Mouse (Mus musculus) spleen, postnatal 4 days (tissue): ENCODE measurements around the gene Pom121l2.

Experiments used
- DNase-seq, 2 experiments: peaks; one replicate each; pipeline ENCODE4 v3.0.0; 2022; ENCODE audit warnings: low spot score in 2 of 2

Gene Pom121l2

GRCm38 (mm10) chr13:21980981-21981802 lies at the start of gene Pom121l2:
TSS of gene Pom121l2 (plus strand) at chr13:21981194.
- DNase-seq: peak in 1 of 2 experiments; percentile 69

GRCm38 (mm10) chr13:21931740-21932139 lies 49.3 kb upstream of the Pom121l2 start:
- DNase-seq: no peak

GRCm38 (mm10) chr13:21933626-21934548 lies 47.1 kb upstream of the Pom121l2 start:
- no peak for DNase-seq

GRCm38 (mm10) chr13:21934982-21935791 lies 45.8 kb upstream of the Pom121l2 start:
- DNase-seq: peak; percentile 78 to 88

GRCm38 (mm10) chr13:21935833-21936232 lies 45.2 kb upstream of the Pom121l2 start:
- DNase-seq: no peak

GRCm38 (mm10) chr13:21936968-21937367 lies 44.0 kb upstream of the Pom121l2 start:
- DNase-seq: peak; percentile 86 to 93

GRCm38 (mm10) chr13:21940213-21940612 lies 40.8 kb upstream of the Pom121l2 start:
- peak; percentile 86 to 92 for DNase-seq

- peak; percentile 78 to 86 for DNase-seq
These were observed 40.1 kb upstream of the Pom121l2 start for GRCm38 (mm10) chr13:21940811-21941321.

- no peak for DNase-seq
These were observed 37.4 kb upstream of the Pom121l2 start for GRCm38 (mm10) chr13:21943644-21944043.

GRCm38 (mm10) chr13:21944592-21944925 lies 36.4 kb upstream of the Pom121l2 start:
- no peak for DNase-seq

- peak; percentile 62 to 77 for DNase-seq
These were observed 35.9 kb upstream of the Pom121l2 start, which contains the start of gene Zfp184 for GRCm38 (mm10) chr13:21944926-21945740. TSS of gene Zfp184 (plus strand) at chr13:21945094.

- no peak for DNase-seq
These were observed 11.7 kb upstream of the Pom121l2 start for GRCm38 (mm10) chr13:21969269-21969668.

- no peak for DNase-seq
These were observed 11.2 kb upstream of the Pom121l2 start for GRCm38 (mm10) chr13:21969816-21970215.

- no peak for DNase-seq
These were observed 9.4 kb upstream of the Pom121l2 start for GRCm38 (mm10) chr13:21971641-21972040.

- peak; percentile 89 to 98 for DNase-seq
These were observed 6.7 kb upstream of the Pom121l2 start for GRCm38 (mm10) chr13:21974221-21974725.

GRCm38 (mm10) chr13:21974726-21975473 lies 6.1 kb upstream of the Pom121l2 start:
- DNase-seq: peak; percentile 74 to 84

GRCm38 (mm10) chr13:21981803-21982193 lies 804 bp downstream of the Pom121l2 start:
- DNase-seq: no peak

- DNase-seq: no peak
These were observed 3.5 kb downstream of the Pom121l2 start for GRCm38 (mm10) chr13:21984486-21984885.

GRCm38 (mm10) chr13:21992550-21992949 lies 11.6 kb downstream of the Pom121l2 start:
- DNase-seq: no peak
